Mouse (Mus musculus): Measurements from ENCODE around the gene Usp22. TPM values are rescaled to one million over a fixed set of nuclear protein-coding genes. Genes with fewer than 3 reads are reported as not detected.
A peak's percentile ranks its signal among the peaks of the same experiment; 100 is the strongest.
"Not testable (repeated sequence)": the region's sequence is repeated elsewhere in the genome, so short reads cannot be mapped to it uniquely, and the experiment has no call there.

Gene Usp22
- polyA plus RNA-seq, 1 experiment from 2014 or later: 456 TPM

- peak overlapping the region; percentile 82 for H3K4me3 ChIP-seq
- H3K4me1 ChIP-seq: peaks cover 36% of the 10 kb centered on the region
These were observed 923 bp upstream of the Usp22 start for GRCm38 (mm10) chr11:61175778-61176177.

DNA sequence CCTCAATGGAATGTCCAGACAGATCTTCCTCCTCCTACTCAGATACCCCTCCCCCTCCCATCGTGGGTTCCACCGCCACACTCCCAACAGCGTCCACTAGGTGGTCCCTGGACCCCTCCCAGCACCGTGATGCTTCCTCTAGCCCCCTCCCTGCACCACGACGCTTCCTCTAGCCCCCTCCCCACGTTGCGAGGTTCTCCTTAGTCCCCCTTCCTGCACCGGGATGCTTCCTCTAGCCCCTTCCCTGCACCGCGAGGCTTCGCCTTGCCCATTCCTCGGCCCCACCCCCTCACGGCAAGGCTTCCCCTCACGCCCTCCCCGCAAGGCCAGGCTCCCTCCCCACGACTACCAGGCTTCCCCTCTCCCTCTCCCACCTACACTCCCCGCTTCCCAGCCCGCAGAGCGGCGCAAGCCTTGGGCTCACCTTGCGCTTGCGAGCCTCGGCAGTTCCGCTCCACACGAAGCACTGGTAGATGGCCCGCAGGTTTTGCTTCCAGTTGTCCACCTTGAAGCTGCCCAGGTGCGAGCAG is 499 bp downstream of the Usp22 start:
- peaks cover 49% of the 10 kb centered on the region for H3K4me1 ChIP-seq
- H3K27me3 ChIP-seq (replicated peaks): no peaks in the 10 kb centered on the region
- peak; percentile 49 for ATAC-seq (replicated peaks)
- H3K4me2 ChIP-seq: peak overlapping the region; percentile 73
- WGBS: under 1% methylated on average over 28 of the region's 28 CpGs
- peak overlapping the region; percentile 99 for H3K27ac ChIP-seq
- peak overlapping the region; percentile 82 for H3K4me3 ChIP-seq
- H3K9ac ChIP-seq: peak overlapping the region; percentile 100
- no peaks in the 10 kb centered on the region for H3K9me3 ChIP-seq
- H3K36me3 ChIP-seq (replicated peaks): no peaks in the 10 kb centered on the region

More at GRCm38 (mm10) chr11:61175778-61176177, 923 bp upstream of the Usp22 start:
- H3K36me3 ChIP-seq (replicated peaks): no peaks in the 10 kb centered on the region
- H3K27ac ChIP-seq: peak overlapping the region; percentile 99
- no peaks in the 10 kb centered on the region for H3K27me3 ChIP-seq (replicated peaks)
- no peak overlapping the region for H3K9ac ChIP-seq
- no peak for ATAC-seq (replicated peaks)
- no peaks in the 10 kb centered on the region for H3K9me3 ChIP-seq
- WGBS: 64% methylated on average over 5 of the region's 5 CpGs
- peak overlapping the region; percentile 73 for H3K4me2 ChIP-seq

GRCm38 (mm10) chr11:61173477-61173876 is 1.4 kb downstream of the Usp22 start:
- H3K9me3 ChIP-seq; ATAC-seq (replicated peaks); H3K27ac ChIP-seq; H3K36me3 ChIP-seq (replicated peaks); H3K27me3 ChIP-seq (replicated peaks): not testable (repeated sequence)
- H3K4me2 ChIP-seq: peak overlapping the region; percentile 73
- peaks cover 58% of the 10 kb centered on the region for H3K4me1 ChIP-seq
- 16% methylated on average over 15 of the region's 15 CpGs for WGBS
- peak overlapping the region; percentile 82 for H3K4me3 ChIP-seq
- H3K9ac ChIP-seq: peak overlapping the region; percentile 100; the same call in 1 of the 2 replicates

- Histone ChIP-seq H3K9me3 (no peaks in the 10 kb centered on the region), H3K36me3 (replicated peaks) (peaks cover 24% of the 10 kb centered on the region; the same call in 1 of the 2 replicates), H3K9ac (no peak overlapping the region), H3K4me3 (no peak overlapping the region), H3K27me3 (replicated peaks) (no peaks in the 10 kb centered on the region), H3K27ac (no peak overlapping the region), H3K4me1 (peaks cover 59% of the 10 kb centered on the region), H3K4me2 (no peak overlapping the region)
- 84% methylated on average over 5 of the region's 5 CpGs for WGBS
- ATAC-seq (replicated peaks): no peak
These were observed 4.7 kb downstream of the Usp22 start for GRCm38 (mm10) chr11:61170184-61170583.

DNA sequence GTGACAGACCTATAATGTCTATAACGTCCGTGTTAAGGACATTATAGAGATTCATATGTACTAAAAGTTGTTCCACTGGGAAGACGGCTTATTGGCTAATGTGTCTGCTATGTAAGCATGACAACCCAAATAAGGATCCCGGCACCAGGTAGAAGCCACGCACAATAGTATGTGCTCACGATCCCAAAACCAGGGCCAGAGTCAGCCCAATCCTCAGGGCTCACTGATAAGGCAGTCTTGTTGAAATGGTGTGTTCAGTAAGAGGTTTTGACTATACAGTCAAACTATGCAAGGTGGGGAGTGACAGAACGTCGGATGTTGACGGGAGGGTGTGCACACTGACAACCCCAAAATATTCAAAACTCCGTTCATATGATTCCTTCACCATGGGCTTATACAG is 10.0 kb downstream of the Usp22 start:
- H3K9me3 ChIP-seq: no peaks in the 10 kb centered on the region
- H3K36me3 ChIP-seq (replicated peaks): peaks cover 76% of the 10 kb centered on the region
- no peak for ATAC-seq (replicated peaks)
- WGBS: 94% methylated on average over 10 of the region's 10 CpGs
- H3K4me3 ChIP-seq: no peak overlapping the region
- H3K27me3 ChIP-seq (replicated peaks): no peaks in the 10 kb centered on the region
- H3K4me2 ChIP-seq: no peak overlapping the region
- no peak overlapping the region for H3K9ac ChIP-seq
- no peak overlapping the region for H3K27ac ChIP-seq
- peaks cover 23% of the 10 kb centered on the region for H3K4me1 ChIP-seq

DNA sequence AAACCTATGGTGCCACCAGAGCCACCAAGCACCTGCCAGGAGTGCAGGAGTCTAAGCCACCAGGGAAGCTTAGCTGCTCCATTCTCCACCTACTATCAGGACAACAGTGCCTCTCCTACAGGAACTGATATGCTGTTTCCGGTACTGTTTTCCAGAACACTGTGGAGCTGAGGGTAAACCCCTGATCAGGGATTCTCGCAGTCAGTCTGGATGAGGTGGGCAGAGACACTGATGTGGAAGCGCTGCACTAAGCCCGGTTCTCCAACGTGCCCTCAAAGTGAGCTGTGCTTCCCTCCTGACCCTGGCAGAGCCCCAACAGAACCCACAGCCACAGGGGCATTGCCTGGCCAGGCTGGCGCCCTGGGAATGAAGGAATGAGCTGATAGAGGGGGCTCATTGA is 10.5 kb downstream of the Usp22 start:
- 92% methylated on average over 6 of the region's 6 CpGs for WGBS
- Histone ChIP-seq H3K4me3 (no peak overlapping the region), H3K9me3 (no peaks in the 10 kb centered on the region), H3K27me3 (replicated peaks) (no peaks in the 10 kb centered on the region), H3K36me3 (replicated peaks) (peaks cover 81% of the 10 kb centered on the region), H3K4me2 (no peak overlapping the region), H3K27ac (no peak overlapping the region), H3K9ac (no peak overlapping the region), H3K4me1 (peaks cover 18% of the 10 kb centered on the region)
- no peak for ATAC-seq (replicated peaks)

GRCm38 (mm10) chr11:61163341-61163740 is 11.5 kb downstream of the Usp22 start:
- H3K9me3 ChIP-seq: no peaks in the 10 kb centered on the region
- no peak overlapping the region for H3K4me2 ChIP-seq
- no peak overlapping the region for H3K4me3 ChIP-seq
- H3K9ac ChIP-seq: no peak overlapping the region
- H3K4me1 ChIP-seq: peaks cover 8% of the 10 kb centered on the region
- no peaks in the 10 kb centered on the region for H3K27me3 ChIP-seq (replicated peaks)
- ATAC-seq (replicated peaks): no peak
- H3K36me3 ChIP-seq (replicated peaks): peaks cover 89% of the 10 kb centered on the region
- H3K27ac ChIP-seq: no peak overlapping the region
- 91% methylated on average over 3 of the region's 3 CpGs for WGBS

GRCm38 (mm10) chr11:61162776-61163175 is 12.1 kb downstream of the Usp22 start:
- H3K9me3 ChIP-seq: no peaks in the 10 kb centered on the region
- H3K27me3 ChIP-seq (replicated peaks): no peaks in the 10 kb centered on the region
- no peak overlapping the region for H3K9ac ChIP-seq
- H3K27ac ChIP-seq: no peak overlapping the region
- no peak overlapping the region for H3K4me3 ChIP-seq
- no peak overlapping the region for H3K4me2 ChIP-seq
- peaks cover 94% of the 10 kb centered on the region for H3K36me3 ChIP-seq (replicated peaks)
- 0 out of 2 replicates have a peak, but pooled peaks cover 2% of the 10 kb centered on the region for H3K4me1 ChIP-seq
- ATAC-seq (replicated peaks): no peak
- WGBS: 96% methylated on average over 14 of the region's 14 CpGs

- Histone ChIP-seq H3K4me1 (no peaks in the 10 kb centered on the region), H3K27me3 (replicated peaks) (no peaks in the 10 kb centered on the region), H3K9ac (no peak overlapping the region), H3K36me3 (replicated peaks) (peaks cover 93% of the 10 kb centered on the region), H3K4me2 (no peak overlapping the region), H3K27ac (no peak overlapping the region), H3K4me3 (no peak overlapping the region), H3K9me3 (no peaks in the 10 kb centered on the region)
- ATAC-seq (replicated peaks): no peak
- 92% methylated on average over 13 of the region's 13 CpGs for WGBS
These were observed 13.7 kb downstream of the Usp22 start for GRCm38 (mm10) chr11:61161121-61161520.

DNA sequence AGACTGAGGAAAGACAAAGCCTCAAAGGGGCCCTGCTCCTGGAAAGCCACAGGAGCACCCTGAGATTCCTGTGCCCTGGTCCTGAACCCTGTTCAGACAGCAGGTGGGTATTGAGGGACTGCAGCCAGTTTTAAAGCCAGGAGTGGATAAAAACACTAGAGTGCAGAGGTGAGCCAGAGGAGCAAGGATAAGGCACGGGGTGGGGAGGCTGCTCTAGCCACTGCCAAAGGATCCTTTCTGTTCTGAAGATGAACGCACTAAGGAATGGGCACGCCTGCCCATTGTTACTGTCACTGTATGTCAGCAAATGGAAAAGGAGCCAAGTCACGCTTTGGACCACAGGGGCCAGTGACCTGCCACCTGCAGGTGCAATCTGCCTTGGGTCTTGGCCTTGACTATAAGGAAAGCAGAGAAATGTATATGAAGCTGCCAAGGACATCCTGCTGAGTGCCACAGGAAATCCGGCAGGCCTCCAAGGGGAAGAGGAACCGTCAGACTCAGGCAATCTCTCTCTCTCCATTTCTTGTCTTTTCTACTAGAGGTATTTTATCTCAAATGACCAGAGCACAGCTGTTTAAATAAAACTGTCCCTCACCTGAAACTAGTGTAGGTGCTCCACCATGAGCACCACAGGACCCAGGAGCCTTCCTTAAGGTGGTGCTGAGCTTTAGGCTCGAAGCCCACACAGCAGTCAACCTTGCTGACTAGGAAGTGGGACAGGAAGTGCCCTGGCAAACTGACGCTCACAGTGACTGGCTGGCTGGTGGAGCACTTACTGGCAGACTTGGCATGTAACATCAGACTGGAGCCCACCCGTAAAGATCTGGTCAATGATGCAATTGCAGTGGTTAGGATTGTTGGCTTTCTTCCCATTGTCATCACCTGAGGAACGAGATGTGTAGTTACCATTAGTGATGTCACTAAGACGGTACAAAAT is 14.8 kb downstream of the Usp22 start:
- Histone ChIP-seq H3K4me1 (no peaks in the 10 kb centered on the region), H3K36me3 (replicated peaks) (peaks cover 94% of the 10 kb centered on the region), H3K4me2 (no peak overlapping the region), H3K4me3 (no peak overlapping the region), H3K9ac (no peak overlapping the region), H3K9me3 (no peaks in the 10 kb centered on the region), H3K27ac (no peak overlapping the region), H3K27me3 (replicated peaks) (no peaks in the 10 kb centered on the region)
- WGBS: 82% methylated on average over 11 of the region's 11 CpGs
- ATAC-seq (replicated peaks): no peak

- Histone ChIP-seq H3K4me1 (no peaks in the 10 kb centered on the region), H3K4me2 (no peak overlapping the region), H3K9ac (no peak overlapping the region), H3K4me3 (no peak overlapping the region), H3K27ac (no peak overlapping the region), H3K9me3 (no peaks in the 10 kb centered on the region), H3K36me3 (replicated peaks) (peaks cover 93% of the 10 kb centered on the region), H3K27me3 (replicated peaks) (no peaks in the 10 kb centered on the region)
- WGBS: 55% methylated on average over 3 of the region's 3 CpGs
- no peak for ATAC-seq (replicated peaks)
These were observed 16.7 kb downstream of the Usp22 start for GRCm38 (mm10) chr11:61158141-61158540.

- WGBS: 90% methylated on average over 2 of the region's 2 CpGs
- H3K4me3 ChIP-seq: no peak overlapping the region
- no peaks in the 10 kb centered on the region for H3K4me1 ChIP-seq
- no peaks in the 10 kb centered on the region for H3K9me3 ChIP-seq
- no peak overlapping the region for H3K9ac ChIP-seq
- H3K27me3 ChIP-seq (replicated peaks): no peaks in the 10 kb centered on the region
- H3K27ac ChIP-seq: no peak overlapping the region
- ATAC-seq (replicated peaks): no peak
- H3K36me3 ChIP-seq (replicated peaks): peaks cover 83% of the 10 kb centered on the region
- no peak overlapping the region for H3K4me2 ChIP-seq
These were observed 19.1 kb downstream of the Usp22 start for GRCm38 (mm10) chr11:61155727-61156126.
